Mouse (Mus musculus) adrenal gland, postnatal 10 days (tissue): ENCODE data around the gene Clca2. TPM values are rescaled to one million over a fixed set of nuclear protein-coding genes. Genes with fewer than 3 reads are reported as not detected.
"Not testable (repeated sequence)": the region's sequence is repeated elsewhere in the genome, so short reads cannot be mapped to it uniquely, and the experiment has no call there.

ENCODE experiments used
- DNase-seq: peaks from one replicate; pipeline ENCODE4 v3.0.0; 2021; ENCODE audit warnings: mixed read lengths
- total RNA-seq, 2 experiments: library from RNA; stranded (reverse); gene quantifications; 2 replicates each; pipeline ENCODE4 v1.2.3; 2021

Clca2 gene
- total RNA-seq, 2 experiments from 2014 or later, result 0.33 to 0.70 TPM

- no peak for DNase-seq
Measured at GRCm38 (mm10) chr3:145086180-145086579, 13.1 kb downstream of the Clca2 start.

GRCm38 (mm10) chr3:145083081-145083480 lies 16.2 kb downstream of the Clca2 start:
- no peak for DNase-seq

GRCm38 (mm10) chr3:145080904-145081303 lies 18.3 kb downstream of the Clca2 start:
- DNase-seq, result no peak

GRCm38 (mm10) chr3:145078405-145078804 lies 20.8 kb downstream of the Clca2 start:
- DNase-seq, result no peak

- no peak for DNase-seq
Measured at GRCm38 (mm10) chr3:145072339-145072738, 26.9 kb downstream of the Clca2 start.

- no peak for DNase-seq
Measured at GRCm38 (mm10) chr3:145068964-145069363, 30.3 kb downstream of the Clca2 start.

- not testable (repeated sequence) for DNase-seq
Measured at GRCm38 (mm10) chr3:145055138-145055537, 44.1 kb downstream of the Clca2 start.

GRCm38 (mm10) chr3:145049820-145050219 lies 49.4 kb downstream of the Clca2 start:
- no peak for DNase-seq

- DNase-seq, result no peak
Measured at GRCm38 (mm10) chr3:145038813-145039212, 60.4 kb downstream of the Clca2 start.

GRCm38 (mm10) chr3:145032676-145033075 lies 66.6 kb downstream of the Clca2 start, which contains the start of gene Clca1:
Gene Clca1, minus strand, starts transcription at chr3:145032776.
- no peak for DNase-seq

- DNase-seq, result no peak
Measured at GRCm38 (mm10) chr3:145028036-145028435, 71.2 kb downstream of the Clca2 start.

GRCm38 (mm10) chr3:145026750-145027149 lies 72.5 kb downstream of the Clca2 start:
- DNase-seq, result peak; percentile 64

Other genes with a start within 250 kb of the Clca2 start
- not detected for gene Clca4b, start 166.9 kb downstream of the Clca2 start, total RNA-seq
- gene Clca4a, start 124.4 kb downstream of the Clca2 start, total RNA-seq, result not detected
- gene Clca1, start 66.7 kb downstream of the Clca2 start, total RNA-seq, result not detected
- 10 to 100 TPM; 14.0 to 24.4 TPM for gene Odf2l, start 19.1 kb upstream of the Clca2 start, total RNA-seq
- 1 to 10 TPM in 1 of 2 experiments, under 1 TPM in 1; 0.36 to 2.1 TPM for gene Col24a1, start 193.0 kb upstream of the Clca2 start, total RNA-seq